Mouse (Mus musculus): ENCODE data around the gene Rnf149. TPM values are rescaled to one million over a fixed set of nuclear protein-coding genes. Genes with fewer than 3 reads are reported as not detected.

Rnf149 gene
- polyA plus RNA-seq (2014; fragmentation: Illumina TruSeq; extraction: RNeasy Lipid Tissue Mini Kit (QIAGEN cat#74804); ENCODE audit: low read depth, low replicate concordance) = 74.6 TPM

GRCm38 (mm10) chr1:39577253-39577705 lies at the start of gene Rnf149:
Gene Rnf149 (minus strand): TSS chr1:39577405.

DNA sequence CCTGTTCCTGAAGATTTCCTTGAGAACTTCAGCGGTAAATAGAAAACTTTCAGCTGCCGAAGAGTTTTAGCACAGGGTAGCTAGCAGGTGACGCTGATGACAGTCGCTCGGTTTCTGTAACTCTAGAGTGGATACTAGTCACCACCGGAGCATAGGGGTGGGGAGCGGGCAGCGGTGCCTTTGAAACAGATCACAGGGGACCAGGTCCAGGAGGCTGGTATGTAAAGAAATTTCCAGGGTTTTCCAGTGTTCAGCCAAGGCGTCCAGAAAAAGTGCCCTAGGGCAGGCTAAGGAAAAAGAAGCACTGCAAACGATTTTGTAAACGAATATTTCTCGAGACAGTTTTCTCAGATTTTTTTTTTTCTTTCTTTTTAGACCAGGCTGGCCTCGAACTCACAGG lies 42.4 kb downstream of the Rnf149 start, which contains the start of gene Cnot11:
Cnot11 (plus strand) TSS at position 162 of the 400 bp plus-strand sequence.

Other genes starting within 250 kb of the Rnf149 start
- 170 TPM for gene Rpl31, start 209.6 kb downstream of the Rnf149 start, polyA plus RNA-seq (2014; fragmentation: Illumina TruSeq; extraction: RNeasy Lipid Tissue Mini Kit (QIAGEN cat#74804); ENCODE audit: low read depth, low replicate concordance)
- 9.9 TPM for gene Tbc1d8, start 98.7 kb downstream of the Rnf149 start, polyA plus RNA-seq (2014; fragmentation: Illumina TruSeq; extraction: RNeasy Lipid Tissue Mini Kit (QIAGEN cat#74804); ENCODE audit: low read depth, low replicate concordance)
- 58.8 TPM for gene Cnot11, start 42.4 kb downstream of the Rnf149 start, polyA plus RNA-seq (2014; fragmentation: Illumina TruSeq; extraction: RNeasy Lipid Tissue Mini Kit (QIAGEN cat#74804); ENCODE audit: low read depth, low replicate concordance)
- 0.29 TPM for gene Creg2, start 74.1 kb upstream of the Rnf149 start, polyA plus RNA-seq (2014; fragmentation: Illumina TruSeq; extraction: RNeasy Lipid Tissue Mini Kit (QIAGEN cat#74804); ENCODE audit: low read depth, low replicate concordance)
- not detected for gene Rfx8, start 143.6 kb upstream of the Rnf149 start, polyA plus RNA-seq (2014; fragmentation: Illumina TruSeq; extraction: RNeasy Lipid Tissue Mini Kit (QIAGEN cat#74804); ENCODE audit: low read depth, low replicate concordance)
- gene Gm3646, start 227.9 kb upstream of the Rnf149 start, polyA plus RNA-seq (2014; fragmentation: Illumina TruSeq; extraction: RNeasy Lipid Tissue Mini Kit (QIAGEN cat#74804); ENCODE audit: low read depth, low replicate concordance) = not detected